Mouse (Mus musculus): Measurements from ENCODE around the gene Lypd8.

- TF ChIP-seq CTCF (IDR thresholded peaks at IDR 0.05) = no peak
- TF ChIP-seq POLR2A (IDR thresholded peaks at IDR 0.05; ENCODE audit: insufficient read depth, low read depth, low read length) = no peak
- no peak for TF ChIP-seq EP300 (IDR thresholded peaks at IDR 0.05; ENCODE audit: insufficient read depth, low read depth, low read length)
Measured at GRCm38 (mm10) chr11:58379516-58379915, 673 bp downstream of the Lypd8 start.

Measured in heart, adult 2 months (tissue).